Mouse (Mus musculus): ENCODE measurements around the gene Nr1h2.

Nr1h2 gene

GRCm38 (mm10) chr7:44526414-44527154 lies 27.2 kb downstream of the Nr1h2 start:
- no peak for DNase-seq

- DNase-seq = peak; percentile 90 to 93
Measured at GRCm38 (mm10) chr7:44525126-44525832, 28.5 kb downstream of the Nr1h2 start.

GRCm38 (mm10) chr7:44524502-44524901 lies 29.2 kb downstream of the Nr1h2 start, which contains the start of gene Mybpc2:
Gene Mybpc2 (minus strand): TSS chr7:44524656.
- peak; percentile 43 to 55 for DNase-seq

GRCm38 (mm10) chr7:44523056-44523455 lies 30.7 kb downstream of the Nr1h2 start:
- DNase-seq = no peak

GRCm38 (mm10) chr7:44521710-44522109 lies 32.0 kb downstream of the Nr1h2 start:
- DNase-seq = peak; percentile 49 to 63

- no peak for DNase-seq
Measured at GRCm38 (mm10) chr7:44520990-44521389, 32.8 kb downstream of the Nr1h2 start.

GRCm38 (mm10) chr7:44519240-44519913 lies 34.4 kb downstream of the Nr1h2 start:
- DNase-seq = no peak

GRCm38 (mm10) chr7:44507491-44507890 lies 46.3 kb downstream of the Nr1h2 start:
- DNase-seq = no peak

GRCm38 (mm10) chr7:44501563-44502115 lies 52.1 kb downstream of the Nr1h2 start:
- peak; percentile 41 to 52 for DNase-seq

- DNase-seq = no peak
Measured at GRCm38 (mm10) chr7:44500046-44500445, 53.7 kb downstream of the Nr1h2 start.
